Mouse (Mus musculus) stomach, postnatal 0 days (tissue): ENCODE results near the gene Mrc1. TPM values are rescaled to one million over a fixed set of nuclear protein-coding genes. Genes with fewer than 3 reads are reported as not detected.
"Not testable (repeated sequence)": the region's sequence is repeated elsewhere in the genome, so short reads cannot be mapped to it uniquely, and the experiment has no call there.

ENCODE experiments used
- ATAC-seq: fragments of 200-750 bp; cut with Nextera tagmentation; 2 replicates; pipeline ENCODE4 v1.8.0; 2017; ENCODE audit not compliant: low FRiP score, low TSS enrichment
- DNase-seq: peaks from one replicate; pipeline ENCODE4 v3.0.0-alpha.2; 2016; ENCODE audit warnings: low spot score
- H3K27ac ChIP-seq: fragments of 300-500 bp; sonication (generic); replicated peaks from 2 replicates; pipeline ENCODE4 v1.5.1; 2014; ENCODE audit warnings: mild to moderate bottlenecking, control low read depth
- H3K27me3 ChIP-seq: fragments of 300-500 bp; sonication (generic); 2 replicates; pipeline ENCODE4 v1.6.1; 2014; ENCODE audit warnings: low read length; ENCODE audit not compliant: control insufficient read depth, insufficient read depth
- H3K36me3 ChIP-seq: fragments of 300-500 bp; sonication (generic); 2 replicates; pipeline ENCODE4 v1.6.1; 2014; ENCODE audit warnings: low read length, mixed read lengths; ENCODE audit not compliant: control insufficient read depth, insufficient read depth
- H3K4me1 ChIP-seq: fragments of 300-500 bp; sonication (generic); replicated peaks from 2 replicates; pipeline ENCODE4 v1.6.1; 2014; ENCODE audit warnings: antibody characterized with exemption; ENCODE audit not compliant: control insufficient read depth, insufficient read depth
- H3K4me2 ChIP-seq: fragments of 300-500 bp; sonication (generic); replicated peaks from 2 replicates; pipeline ENCODE4 v1.6.1; 2014; ENCODE audit warnings: low read depth, mild to moderate bottlenecking, control low read depth, moderate library complexity
- H3K4me3 ChIP-seq: fragments of 300-500 bp; sonication (generic); 2 replicates; pipeline ENCODE4 v1.5.1; 2014; ENCODE audit warnings: low read depth, low read length, control low read depth
- H3K9ac ChIP-seq: fragments of 300-500 bp; sonication (generic); 2 replicates; pipeline ENCODE4 v1.6.1; 2014; ENCODE audit warnings: mild to moderate bottlenecking, low read length, control low read depth, mixed read lengths
- H3K9me3 ChIP-seq: fragments of 300-500 bp; sonication (generic); 2 replicates; pipeline ENCODE4 v1.6.1; 2016; ENCODE audit warnings: low read length; ENCODE audit not compliant: control insufficient read depth
- CTCF ChIP-seq: IDR thresholded peaks from 2 replicates; pipeline ENCODE4 v1.5.1; 2016; ENCODE audit warnings: antibody characterized with exemption, low read depth, mild to moderate bottlenecking, moderate library complexity
- EP300 ChIP-seq: optimal IDR thresholded peaks from 2 replicates; pipeline ENCODE3; 2016; ENCODE audit warnings: antibody characterized with exemption
- WGBS: fragments of 180-500 bp; shearing (Covaris S2); extraction: QIAGEN DNeasy Blood & Tissue Kit; methylation state at CpG from one replicate; pipeline ENCODE4 v1.1.7; 2014; 5-methylcytosine and 5-hydroxymethylcytosine counted together
- polyA plus RNA-seq: library from polyadenylated mRNA; unstranded; fragments of >200 nt; fragmentation: Nextera tagmentation; extraction: Ambion mirVana; gene quantifications from 2 replicates; pipeline ENCODE4 v1.2.1, GENCODE M21; 2015

The Mrc1 gene
- polyA plus RNA-seq, 1 experiment from 2014 or later = 9.9 TPM

DNA sequence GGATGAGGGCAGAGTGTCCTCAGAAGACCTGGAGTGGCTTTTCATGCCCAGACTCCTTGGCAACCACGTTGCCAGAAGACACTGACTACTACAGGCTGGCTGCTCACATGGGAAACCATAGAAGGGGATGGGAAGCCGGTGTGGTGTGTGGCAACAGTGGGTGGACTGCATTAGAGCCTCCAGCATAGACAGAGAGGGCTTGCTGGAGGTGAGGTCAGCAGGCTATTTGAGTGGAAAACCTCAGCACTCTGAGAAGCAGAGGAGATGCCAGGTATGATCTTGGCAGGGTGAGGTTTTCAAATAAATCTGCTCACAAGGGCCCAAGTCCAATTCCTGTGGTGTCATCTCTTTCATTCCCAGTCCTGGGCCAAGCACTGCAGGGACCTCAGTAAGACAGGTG is 29.6 kb upstream of the Mrc1 start:
- ATAC-seq (peak; percentile 45; the same call in 1 of the 2 replicates), DNase-seq (no peak)
- TF ChIP-seq CTCF = no peak
- TF ChIP-seq EP300 = no peak
- no peaks in the 10 kb centered on the region for H3K27me3 ChIP-seq
- H3K9ac ChIP-seq = no peak overlapping the region
- 38% methylated on average over 2 of the region's 2 CpGs for WGBS
- no peak overlapping the region for H3K4me3 ChIP-seq
- no peaks in the 10 kb centered on the region for H3K36me3 ChIP-seq
- no peak overlapping the region for H3K27ac ChIP-seq
- H3K9me3 ChIP-seq = no peaks in the 10 kb centered on the region
- H3K4me1 ChIP-seq = no peaks in the 10 kb centered on the region
- H3K4me2 ChIP-seq = no peak overlapping the region

DNA sequence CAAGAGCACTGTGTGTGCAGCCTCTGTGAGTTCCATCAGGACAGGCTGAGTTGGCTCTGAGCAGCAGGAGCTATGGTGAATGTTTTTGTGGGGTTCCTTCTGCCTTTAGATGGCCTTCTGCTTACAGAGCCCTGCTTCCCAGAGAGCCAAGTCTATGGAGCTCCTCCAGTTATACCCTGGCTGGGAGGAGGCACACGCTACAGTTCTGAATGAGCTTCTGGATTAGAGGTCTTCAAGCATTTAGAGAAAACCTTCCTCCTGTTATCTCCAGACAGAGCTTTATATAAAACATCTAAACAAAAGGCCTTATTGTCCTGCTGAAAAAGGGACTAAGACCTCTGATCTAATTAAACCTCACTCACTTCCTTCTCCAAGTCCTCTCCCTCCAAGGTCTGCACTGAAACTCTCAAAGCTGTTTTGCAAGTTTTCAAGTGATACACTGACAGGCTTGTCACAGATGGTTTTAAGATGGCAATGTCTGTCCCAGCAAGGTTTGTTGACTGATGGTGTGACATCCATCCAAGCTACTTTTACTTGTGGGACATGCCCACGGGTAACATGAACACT is 28.2 kb upstream of the Mrc1 start:
- not testable (repeated sequence) for H3K27ac ChIP-seq, H3K4me3 ChIP-seq, H3K9me3 ChIP-seq, ATAC-seq, H3K9ac ChIP-seq, H3K27me3 ChIP-seq, H3K4me2 ChIP-seq, DNase-seq, H3K4me1 ChIP-seq, H3K36me3 ChIP-seq
- no CpG with 5 or more reads among the region's 2 CpGs for WGBS

DNA sequence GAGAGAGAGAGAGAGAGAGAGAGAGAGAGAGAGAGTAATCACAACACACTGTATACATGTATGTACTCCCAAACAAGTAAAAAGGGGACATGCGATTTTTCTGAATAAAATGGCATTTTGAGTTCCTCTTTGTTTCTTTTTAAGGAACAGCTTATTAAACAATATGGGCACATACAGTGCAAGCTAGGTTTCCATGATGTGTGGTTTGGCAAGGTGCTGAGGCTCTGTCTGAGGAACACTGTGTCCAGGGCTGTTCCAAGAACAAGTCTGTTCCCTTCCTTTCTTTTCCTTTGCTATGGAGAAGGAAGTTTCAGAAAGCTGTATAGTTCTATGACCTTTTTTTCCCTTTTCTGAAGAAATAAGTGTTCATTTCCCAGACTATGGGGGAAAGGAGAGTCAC is 24.9 kb upstream of the Mrc1 start:
- Histone ChIP-seq H3K9ac (no peak overlapping the region), H3K4me2 (no peak overlapping the region), H3K4me1 (no peaks in the 10 kb centered on the region), H3K4me3 (no peak overlapping the region), H3K36me3 (no peaks in the 10 kb centered on the region), H3K9me3 (no peaks in the 10 kb centered on the region), H3K27ac (no peak overlapping the region), H3K27me3 (no peaks in the 10 kb centered on the region)
- ATAC-seq = no peak
- TF ChIP-seq CTCF (no peak), EP300 (no peak)
- 79% methylated on average over 1 of the region's 1 CpGs for WGBS
- DNase-seq = no peak

DNA sequence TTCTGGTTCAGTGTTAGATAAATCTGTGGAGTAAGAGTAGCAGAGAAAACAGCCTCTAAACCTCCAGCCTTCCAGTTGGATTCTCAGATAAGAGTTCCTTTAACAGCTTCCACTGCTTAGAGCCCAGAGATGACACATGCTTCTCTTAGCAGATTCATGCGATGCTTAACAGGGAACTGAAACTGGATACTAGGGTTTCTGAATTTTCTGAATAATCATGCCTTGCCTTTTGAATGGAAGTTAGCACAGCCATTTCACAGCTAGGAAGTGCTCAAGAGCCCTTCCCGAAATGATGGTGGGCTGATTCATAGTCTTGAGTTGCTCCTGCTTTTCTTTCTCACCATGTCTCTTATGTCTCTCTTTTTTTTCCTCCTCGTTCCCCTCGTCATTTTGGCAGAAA is 22.4 kb upstream of the Mrc1 start:
- ATAC-seq = no peak

DNA sequence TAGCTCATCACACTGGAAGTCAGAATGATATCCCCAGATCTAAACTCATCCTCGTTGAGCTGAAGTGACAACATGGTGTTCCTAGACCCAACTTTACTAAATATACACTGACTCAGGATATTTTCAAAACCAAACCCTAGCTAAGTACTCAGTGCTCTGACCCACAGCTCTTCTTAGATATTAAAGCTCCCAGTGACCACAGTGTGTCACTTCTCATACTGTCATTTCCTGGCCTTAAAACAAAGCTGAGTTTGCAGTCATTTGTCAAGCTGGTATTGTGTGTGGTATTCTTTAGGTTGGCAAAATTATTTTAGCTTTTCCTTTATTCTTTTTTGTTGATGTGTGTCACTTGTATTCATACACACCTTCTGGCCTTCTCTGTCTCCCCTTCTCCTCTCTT is 18.5 kb upstream of the Mrc1 start:
- no peak overlapping the region for H3K9ac ChIP-seq
- H3K27me3 ChIP-seq = no peaks in the 10 kb centered on the region
- 92% methylated on average over 1 of the region's 1 CpGs for WGBS
- DNase-seq (no peak), ATAC-seq (no peak)
- TF ChIP-seq CTCF = no peak
- TF ChIP-seq EP300 = no peak
- no peaks in the 10 kb centered on the region for H3K36me3 ChIP-seq
- H3K4me1 ChIP-seq = no peaks in the 10 kb centered on the region
- no peak overlapping the region for H3K4me2 ChIP-seq
- no peak overlapping the region for H3K4me3 ChIP-seq
- no peak overlapping the region for H3K27ac ChIP-seq
- H3K9me3 ChIP-seq = no peaks in the 10 kb centered on the region

More for the DNA sequence above, 22.4 kb upstream of the Mrc1 start:
- H3K4me3 ChIP-seq = no peak overlapping the region
- no peak overlapping the region for H3K4me2 ChIP-seq
- TF ChIP-seq CTCF (no peak), EP300 (no peak)
- no peak for DNase-seq
- H3K9me3 ChIP-seq = no peaks in the 10 kb centered on the region
- no peak overlapping the region for H3K9ac ChIP-seq
- H3K27me3 ChIP-seq = no peaks in the 10 kb centered on the region
- WGBS = 75% methylated on average over 4 of the region's 4 CpGs
- H3K27ac ChIP-seq = no peak overlapping the region
- H3K4me1 ChIP-seq = no peaks in the 10 kb centered on the region
- H3K36me3 ChIP-seq = no peaks in the 10 kb centered on the region

DNA sequence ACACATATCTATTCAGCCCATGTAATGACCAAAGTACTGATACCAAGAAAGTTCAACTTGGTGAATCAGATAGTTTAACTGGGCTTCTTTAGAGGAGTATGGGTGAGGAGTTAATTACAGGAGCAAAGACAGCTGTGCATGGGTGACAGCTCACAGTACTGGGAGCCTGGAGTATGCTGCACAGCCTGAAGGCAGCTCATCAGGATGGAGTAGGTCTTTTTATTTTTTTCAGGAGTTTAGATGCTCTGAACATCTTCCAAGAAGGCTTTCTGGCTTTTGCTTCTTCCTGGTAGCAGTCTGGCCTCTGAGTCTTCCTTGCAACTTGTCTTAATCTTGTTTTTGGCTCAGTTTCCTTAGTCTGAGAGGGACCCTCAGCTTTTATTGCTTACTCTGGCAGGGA is 17.6 kb upstream of the Mrc1 start:
- Histone ChIP-seq H3K27me3 (no peaks in the 10 kb centered on the region), H3K4me1 (no peaks in the 10 kb centered on the region), H3K36me3 (no peaks in the 10 kb centered on the region), H3K4me2 (no peak overlapping the region), H3K9me3 (no peaks in the 10 kb centered on the region), H3K9ac (no peak overlapping the region), H3K4me3 (no peak overlapping the region), H3K27ac (no peak overlapping the region)
- no peak for TF ChIP-seq CTCF
- no peak for TF ChIP-seq EP300
- no peak for DNase-seq
- ATAC-seq = no peak; the same call in 1 of the 2 replicates
